Mouse (Mus musculus) splenic B cell, adult 2 months (primary cell): ENCODE data around the gene Spint4.

Experiments
- DNase-seq: peaks from one replicate; pipeline ENCODE4 v3.0.0-alpha.2; 2011; ENCODE audit warnings: low read depth, low spot score
- H3K27me3 ChIP-seq: 2 replicates; pipeline ENCODE4 v1.6.1; 2012; ENCODE audit warnings: mild to moderate bottlenecking, low read length, moderate library complexity, mixed read lengths; ENCODE audit not compliant: control insufficient read depth, poor library complexity, insufficient read depth, severe bottlenecking
- H3K36me3 ChIP-seq: 2 replicates; pipeline ENCODE4 v1.6.1; 2012; ENCODE audit warnings: mild to moderate bottlenecking, low read length, moderate library complexity, mixed read lengths; ENCODE audit not compliant: control insufficient read depth, poor library complexity, insufficient read depth, severe bottlenecking

Spint4 gene

GRCm38 (mm10) chr2:164698201-164698600 lies at the start of gene Spint4:
Gene Spint4, plus strand, starts transcription at chr2:164698501.
- no peaks in the 10 kb centered on the region for H3K36me3 ChIP-seq
- no peaks in the 10 kb centered on the region for H3K27me3 ChIP-seq
- no peak for DNase-seq

GRCm38 (mm10) chr2:164655858-164656257 lies 42.4 kb upstream of the Spint4 start, which contains the start of gene Wfdc10:
Gene Wfdc10, plus strand, starts transcription at chr2:164656046.
- no peaks in the 10 kb centered on the region for H3K36me3 ChIP-seq
- H3K27me3 ChIP-seq: no peaks in the 10 kb centered on the region
- DNase-seq: peak; percentile 57

GRCm38 (mm10) chr2:164656483-164656882 lies 41.8 kb upstream of the Spint4 start, which contains the start of gene Wfdc9:
Gene Wfdc9, minus strand, starts transcription at chr2:164656583.
- H3K36me3 ChIP-seq: no peaks in the 10 kb centered on the region
- no peak for DNase-seq
- H3K27me3 ChIP-seq: no peaks in the 10 kb centered on the region

- no peaks in the 10 kb centered on the region for H3K36me3 ChIP-seq
- DNase-seq: no peak
- H3K27me3 ChIP-seq: no peaks in the 10 kb centered on the region
Observed at GRCm38 (mm10) chr2:164664851-164665250, 33.5 kb upstream of the Spint4 start.

- H3K36me3 ChIP-seq: no peaks in the 10 kb centered on the region
- no peaks in the 10 kb centered on the region for H3K27me3 ChIP-seq
- no peak for DNase-seq
Observed at GRCm38 (mm10) chr2:164670261-164670660, 28.0 kb upstream of the Spint4 start.

- DNase-seq: no peak
- no peaks in the 10 kb centered on the region for H3K36me3 ChIP-seq
- H3K27me3 ChIP-seq: no peaks in the 10 kb centered on the region
Observed at GRCm38 (mm10) chr2:164670938-164671337, 27.4 kb upstream of the Spint4 start.

GRCm38 (mm10) chr2:164673987-164674386 lies 24.3 kb upstream of the Spint4 start, which contains the start of gene Wfdc11:
Gene Wfdc11, minus strand, starts transcription at chr2:164674087.
- no peak for DNase-seq
- H3K36me3 ChIP-seq: no peaks in the 10 kb centered on the region
- H3K27me3 ChIP-seq: no peaks in the 10 kb centered on the region

GRCm38 (mm10) chr2:164676103-164676502 lies 22.2 kb upstream of the Spint4 start:
- Histone ChIP-seq H3K36me3 (no peaks in the 10 kb centered on the region), H3K27me3 (no peaks in the 10 kb centered on the region)
- DNase-seq: no peak

- no peaks in the 10 kb centered on the region for H3K27me3 ChIP-seq
- no peak for DNase-seq
- no peaks in the 10 kb centered on the region for H3K36me3 ChIP-seq
Observed at GRCm38 (mm10) chr2:164676916-164677685, 21.2 kb upstream of the Spint4 start.

GRCm38 (mm10) chr2:164678848-164679625 lies 19.3 kb upstream of the Spint4 start:
- Histone ChIP-seq H3K27me3 (no peaks in the 10 kb centered on the region), H3K36me3 (no peaks in the 10 kb centered on the region)
- DNase-seq: peak; percentile 80

GRCm38 (mm10) chr2:164679906-164680305 lies 18.4 kb upstream of the Spint4 start:
- Histone ChIP-seq H3K27me3 (no peaks in the 10 kb centered on the region), H3K36me3 (no peaks in the 10 kb centered on the region)
- peak; percentile 11 for DNase-seq

- H3K36me3 ChIP-seq: no peaks in the 10 kb centered on the region
- DNase-seq: no peak
- H3K27me3 ChIP-seq: no peaks in the 10 kb centered on the region
Observed at GRCm38 (mm10) chr2:164684807-164685206, 13.5 kb upstream of the Spint4 start, which contains the start of gene Wfdc13. Gene Wfdc13, plus strand, starts transcription at chr2:164685107.

- no peak for DNase-seq
- no peaks in the 10 kb centered on the region for H3K27me3 ChIP-seq
- no peaks in the 10 kb centered on the region for H3K36me3 ChIP-seq
Observed at GRCm38 (mm10) chr2:164700959-164701358, 2.7 kb downstream of the Spint4 start.

GRCm38 (mm10) chr2:164701761-164702160 lies 3.5 kb downstream of the Spint4 start:
- H3K36me3 ChIP-seq: no peaks in the 10 kb centered on the region
- DNase-seq: no peak
- H3K27me3 ChIP-seq: no peaks in the 10 kb centered on the region

GRCm38 (mm10) chr2:164704235-164704634 lies 5.9 kb downstream of the Spint4 start:
- H3K27me3 ChIP-seq: no peaks in the 10 kb centered on the region
- DNase-seq: no peak
- H3K36me3 ChIP-seq: no peaks in the 10 kb centered on the region
